Mouse (Mus musculus): ENCODE measurements around the gene Ptprd. TPM values are rescaled to one million over a fixed set of nuclear protein-coding genes. Genes with fewer than 3 reads are reported as not detected.
A peak's percentile ranks its signal among the peaks of the same experiment; 100 is the strongest.

Gene Ptprd
- polyA plus RNA-seq, 1 experiment from 2014 or later, result 46.2 TPM

DNA sequence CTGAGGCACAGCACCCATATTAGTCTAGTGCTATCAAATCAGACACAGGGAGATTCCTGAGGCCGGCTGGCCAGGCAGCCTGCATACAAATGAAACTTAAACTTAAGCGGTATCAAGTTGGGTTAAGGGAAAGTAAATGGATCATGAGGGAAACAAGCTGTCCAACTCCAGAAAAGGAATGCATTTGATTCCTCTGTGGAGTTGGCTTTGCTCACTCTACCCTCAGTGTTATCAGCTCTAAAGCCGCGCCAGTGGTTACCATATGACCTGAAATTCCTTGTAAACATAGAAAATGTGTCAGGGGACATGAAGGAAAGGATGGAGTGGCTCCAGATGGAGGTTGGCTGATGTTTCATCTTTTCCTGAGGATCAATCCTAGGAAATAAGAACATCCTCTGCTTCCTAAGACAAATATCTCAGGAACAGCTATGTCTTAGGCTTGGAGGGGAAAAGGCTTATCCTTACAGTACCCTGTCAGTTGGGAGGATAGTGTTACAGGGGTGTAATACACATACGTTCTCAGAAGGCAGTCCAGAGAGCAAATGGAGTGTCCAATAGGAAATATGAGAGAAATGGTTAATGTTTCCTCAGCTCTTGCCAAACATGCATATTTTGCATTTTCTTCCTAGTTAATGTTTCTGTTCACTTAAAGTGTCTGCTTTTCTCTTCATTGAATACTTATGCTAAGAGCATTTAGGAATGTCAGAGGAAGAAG is 697.7 kb downstream of the Ptprd start:
- 44% methylated on average over 5 of the region's 5 CpGs for WGBS
- DNase-seq (ENCODE audit: low spot score) (peak; percentile 78), ATAC-seq (ENCODE audit: low read depth) (peak; percentile 44; the same call in 1 of the 2 replicates)
- no peaks in the 10 kb centered on the region for H3K4me1 ChIP-seq (ENCODE audit: control insufficient read depth, insufficient read depth, low read length)
- no peak overlapping the region for H3K4me2 ChIP-seq (ENCODE audit: low read depth, low read length)
- no peaks in the 10 kb centered on the region for H3K9me3 ChIP-seq (ENCODE audit: control insufficient read depth, low read length)
- no peak overlapping the region for H3K9ac ChIP-seq (ENCODE audit: low read depth, low read length)
- no peaks in the 10 kb centered on the region for H3K27me3 ChIP-seq (replicated peaks; ENCODE audit: control insufficient read depth, insufficient read depth, low read length)
- no peaks in the 10 kb centered on the region for H3K36me3 ChIP-seq (ENCODE audit: control insufficient read depth, insufficient read depth, low read length)
- no peak overlapping the region for H3K4me3 ChIP-seq (ENCODE audit: low read depth, low read length)
- H3K27ac ChIP-seq (replicated peaks; ENCODE audit: low read depth, low read length), result no peak overlapping the region

DNA sequence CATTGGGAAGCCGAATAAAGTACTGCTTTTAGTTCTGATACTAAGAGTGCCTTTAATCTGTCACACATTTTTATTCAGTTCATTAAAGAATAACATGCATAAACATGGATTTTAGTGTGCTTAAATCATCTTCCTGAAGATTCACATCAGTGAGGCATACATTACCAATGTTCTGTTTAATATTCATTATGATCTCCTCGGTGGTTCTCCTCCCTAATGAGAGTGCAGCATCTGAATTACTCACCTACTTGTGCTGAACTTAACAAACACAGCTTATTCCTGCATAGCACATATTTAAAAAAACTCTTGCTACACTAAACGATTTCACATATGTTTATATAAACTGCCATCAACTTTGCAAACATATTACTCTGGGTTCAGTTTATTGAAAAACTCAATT is 698.7 kb downstream of the Ptprd start:
- Histone ChIP-seq H3K27me3 (replicated peaks; ENCODE audit: control insufficient read depth, insufficient read depth, low read length) (no peaks in the 10 kb centered on the region), H3K9me3 (ENCODE audit: control insufficient read depth, low read length) (no peaks in the 10 kb centered on the region), H3K4me3 (ENCODE audit: low read depth, low read length) (no peak overlapping the region), H3K9ac (ENCODE audit: low read depth, low read length) (no peak overlapping the region), H3K36me3 (ENCODE audit: control insufficient read depth, insufficient read depth, low read length) (no peaks in the 10 kb centered on the region), H3K27ac (replicated peaks; ENCODE audit: low read depth, low read length) (no peak overlapping the region), H3K4me1 (ENCODE audit: control insufficient read depth, insufficient read depth, low read length) (no peaks in the 10 kb centered on the region), H3K4me2 (ENCODE audit: low read depth, low read length) (no peak overlapping the region)
- WGBS, result 71% methylated on average over 3 of the region's 3 CpGs
- ATAC-seq (ENCODE audit: low read depth) (no peak), DNase-seq (ENCODE audit: low spot score) (no peak)

DNA sequence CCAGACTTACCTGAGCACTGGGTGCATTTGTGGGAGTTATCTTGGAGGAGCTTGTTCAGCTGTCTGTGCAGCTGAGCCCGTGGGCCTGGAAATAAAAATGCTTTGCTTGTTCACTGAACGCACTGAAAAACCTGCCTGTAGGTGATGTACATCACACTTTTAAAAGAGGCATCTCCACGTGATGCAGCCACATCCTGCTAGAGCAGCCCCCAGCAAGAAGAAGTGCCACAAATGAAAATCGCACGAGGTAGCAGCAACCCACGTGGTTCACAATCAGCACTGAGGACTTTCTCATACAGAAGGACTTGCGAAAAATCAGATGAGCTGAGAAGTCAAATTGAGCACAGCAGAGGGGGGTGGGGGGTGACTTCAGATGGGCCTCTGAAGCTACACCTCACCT is 757.7 kb downstream of the Ptprd start:
- Histone ChIP-seq H3K4me1 (ENCODE audit: control insufficient read depth, insufficient read depth, low read length) (no peaks in the 10 kb centered on the region), H3K36me3 (ENCODE audit: control insufficient read depth, insufficient read depth, low read length) (no peaks in the 10 kb centered on the region), H3K9me3 (ENCODE audit: control insufficient read depth, low read length) (no peaks in the 10 kb centered on the region), H3K4me3 (ENCODE audit: low read depth, low read length) (no peak overlapping the region), H3K9ac (ENCODE audit: low read depth, low read length) (no peak overlapping the region), H3K27me3 (replicated peaks; ENCODE audit: control insufficient read depth, insufficient read depth, low read length) (no peaks in the 10 kb centered on the region), H3K27ac (replicated peaks; ENCODE audit: low read depth, low read length) (no peak overlapping the region), H3K4me2 (ENCODE audit: low read depth, low read length) (no peak overlapping the region)
- ATAC-seq (ENCODE audit: low read depth) (no peak), DNase-seq (ENCODE audit: low spot score) (no peak)
- WGBS, result 78% methylated on average over 7 of the region's 7 CpGs

DNA sequence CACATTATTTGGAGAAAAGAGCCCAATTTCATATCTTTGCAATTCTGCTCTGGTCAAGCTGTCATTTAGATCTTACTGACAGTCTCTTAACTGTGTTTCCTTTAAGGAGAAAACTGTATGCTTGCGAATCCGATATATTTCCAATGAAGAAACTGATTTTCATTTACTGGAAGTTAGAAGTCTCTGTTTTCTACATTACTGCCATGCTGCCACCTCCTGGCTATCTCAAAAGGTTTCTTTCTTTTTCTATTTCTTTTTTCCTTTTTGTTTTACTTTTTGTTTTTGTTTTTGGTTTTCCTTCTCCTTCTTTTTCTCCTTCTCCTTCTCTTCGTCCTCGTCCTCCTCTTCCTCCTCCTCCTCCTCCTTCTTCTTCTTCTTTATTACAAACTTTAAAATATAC is 812.6 kb downstream of the Ptprd start:
- Histone ChIP-seq H3K27ac (replicated peaks; ENCODE audit: low read depth, low read length) (no peak overlapping the region), H3K36me3 (ENCODE audit: control insufficient read depth, insufficient read depth, low read length) (no peaks in the 10 kb centered on the region), H3K4me1 (ENCODE audit: control insufficient read depth, insufficient read depth, low read length) (no peaks in the 10 kb centered on the region), H3K9ac (ENCODE audit: low read depth, low read length) (no peak overlapping the region), H3K9me3 (ENCODE audit: control insufficient read depth, low read length) (no peaks in the 10 kb centered on the region), H3K27me3 (replicated peaks; ENCODE audit: control insufficient read depth, insufficient read depth, low read length) (no peaks in the 10 kb centered on the region), H3K4me2 (ENCODE audit: low read depth, low read length) (no peak overlapping the region), H3K4me3 (ENCODE audit: low read depth, low read length) (no peak overlapping the region)
- WGBS, result 63% methylated on average over 4 of the region's 4 CpGs
- ATAC-seq (ENCODE audit: low read depth) (no peak), DNase-seq (ENCODE audit: low spot score) (peak; percentile 25)

DNA sequence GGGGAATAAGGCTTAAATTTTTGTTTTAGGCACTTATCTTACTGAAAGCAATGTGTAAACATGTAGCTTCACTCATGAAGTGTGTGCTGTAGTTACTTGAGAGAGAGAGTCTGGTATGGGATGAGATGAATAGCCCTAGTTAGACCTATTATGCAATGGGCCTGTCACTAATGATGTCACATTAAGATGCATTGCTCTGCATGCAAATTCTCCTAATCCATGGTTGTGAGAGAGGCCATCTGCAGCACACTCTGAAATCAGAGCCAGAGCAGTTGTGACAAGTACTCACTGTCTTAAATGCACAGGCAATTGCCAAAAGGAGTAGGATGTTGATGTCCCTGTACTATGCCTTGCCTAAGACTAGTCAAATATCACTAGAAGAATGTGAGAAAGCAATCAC is 850.0 kb downstream of the Ptprd start:
- H3K9me3 ChIP-seq (ENCODE audit: control insufficient read depth, low read length), result no peaks in the 10 kb centered on the region
- H3K36me3 ChIP-seq (ENCODE audit: control insufficient read depth, insufficient read depth, low read length), result no peaks in the 10 kb centered on the region
- no peak overlapping the region for H3K4me3 ChIP-seq (ENCODE audit: low read depth, low read length)
- no peaks in the 10 kb centered on the region for H3K27me3 ChIP-seq (replicated peaks; ENCODE audit: control insufficient read depth, insufficient read depth, low read length)
- no peaks in the 10 kb centered on the region for H3K4me1 ChIP-seq (ENCODE audit: control insufficient read depth, insufficient read depth, low read length)
- no peak overlapping the region for H3K27ac ChIP-seq (replicated peaks; ENCODE audit: low read depth, low read length)
- H3K4me2 ChIP-seq (ENCODE audit: low read depth, low read length), result no peak overlapping the region
- DNase-seq (ENCODE audit: low spot score) (no peak), ATAC-seq (ENCODE audit: low read depth) (no peak)
- H3K9ac ChIP-seq (ENCODE audit: low read depth, low read length), result no peak overlapping the region

DNA sequence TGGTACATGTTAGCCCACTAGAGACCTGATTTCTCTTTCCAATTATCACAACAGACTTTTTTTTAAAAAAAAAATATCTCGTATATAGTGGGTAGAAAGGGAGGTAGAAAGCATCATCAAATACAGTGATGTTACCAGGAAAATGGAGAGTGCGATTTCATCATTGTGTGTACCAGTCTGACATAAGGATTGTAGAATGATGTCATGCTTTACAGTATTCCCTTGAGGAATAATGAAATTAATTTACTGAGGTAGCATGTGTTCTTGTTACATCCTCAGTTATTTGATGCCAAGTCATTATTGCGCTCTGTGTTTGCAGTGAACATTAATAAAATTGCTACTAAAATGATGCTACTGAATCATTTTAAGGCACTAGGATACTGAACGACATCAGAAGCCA is 884.6 kb downstream of the Ptprd start:
- H3K4me1 ChIP-seq (ENCODE audit: control insufficient read depth, insufficient read depth, low read length), result no peaks in the 10 kb centered on the region
- H3K9ac ChIP-seq (ENCODE audit: low read depth, low read length), result no peak overlapping the region
- ATAC-seq (ENCODE audit: low read depth) (peak; percentile 37; the same call in 1 of the 2 replicates), DNase-seq (ENCODE audit: low spot score) (no peak)
- H3K4me3 ChIP-seq (ENCODE audit: low read depth, low read length), result no peak overlapping the region
- no peaks in the 10 kb centered on the region; the same call in 1 of the 2 replicates for H3K9me3 ChIP-seq (ENCODE audit: control insufficient read depth, low read length)
- no peak overlapping the region for H3K4me2 ChIP-seq (ENCODE audit: low read depth, low read length)
- no peaks in the 10 kb centered on the region for H3K27me3 ChIP-seq (replicated peaks; ENCODE audit: control insufficient read depth, insufficient read depth, low read length)
- no peaks in the 10 kb centered on the region for H3K36me3 ChIP-seq (ENCODE audit: control insufficient read depth, insufficient read depth, low read length)
- 83% methylated on average over 4 of the region's 4 CpGs for WGBS
- H3K27ac ChIP-seq (replicated peaks; ENCODE audit: low read depth, low read length), result no peak overlapping the region

DNA sequence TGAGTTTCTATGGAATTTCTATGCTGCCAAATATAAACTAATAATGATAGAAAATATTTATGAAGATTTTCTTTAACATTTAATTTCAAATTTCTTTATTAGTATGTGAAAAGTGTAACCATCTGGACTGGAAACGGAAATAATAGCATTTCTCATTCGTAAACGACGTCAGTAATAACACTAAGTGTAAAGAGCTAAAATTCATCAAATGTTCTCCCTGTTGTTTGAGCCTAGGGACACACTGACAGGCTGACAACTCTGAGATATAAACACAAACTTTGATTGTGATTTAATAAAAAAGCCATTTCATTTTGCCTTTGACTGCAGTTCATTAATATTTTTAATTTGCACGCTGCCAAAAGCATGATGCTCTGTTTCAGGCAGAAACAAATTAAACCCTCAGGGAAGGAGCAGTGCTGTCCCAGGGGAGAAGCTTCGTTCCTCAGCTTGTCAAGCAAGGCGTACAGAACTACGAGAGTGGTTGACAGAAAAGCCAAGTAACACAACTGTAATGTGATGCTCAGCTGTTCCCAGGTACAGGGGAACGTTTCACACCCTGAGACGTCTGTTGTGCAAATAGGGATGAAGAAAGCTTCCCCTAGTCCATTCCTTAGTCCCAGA is 894.6 kb downstream of the Ptprd start:
- 42% methylated on average over 10 of the region's 10 CpGs for WGBS
- no peak overlapping the region for H3K4me3 ChIP-seq (ENCODE audit: low read depth, low read length)

DNA sequence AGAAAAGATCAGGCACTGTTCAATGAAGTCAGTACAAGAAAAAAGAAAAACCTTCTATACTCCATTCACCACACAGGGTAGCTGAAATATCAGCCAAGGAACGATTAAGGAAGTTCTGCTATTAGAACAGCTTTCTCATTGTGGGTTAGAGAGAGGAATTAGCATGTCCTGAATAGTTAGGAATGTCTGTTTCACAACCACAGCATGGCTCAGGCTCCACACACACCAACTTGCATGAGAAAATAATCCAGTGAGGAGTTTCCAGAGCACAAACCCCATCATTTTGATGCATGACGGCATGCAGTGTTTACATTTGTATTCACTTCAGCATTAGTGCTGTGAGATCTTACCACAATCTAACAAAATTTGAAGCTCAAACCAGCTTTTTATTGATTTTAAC is 895.1 kb downstream of the Ptprd start:
- 0 out of 2 replicates have a peak, but pooled peaks have one; percentile 50 for ATAC-seq (ENCODE audit: low read depth)

More for the DNA sequence above, 894.6 kb downstream of the Ptprd start:
- Histone ChIP-seq H3K27ac (replicated peaks; ENCODE audit: low read depth, low read length) (no peak overlapping the region), H3K9me3 (ENCODE audit: control insufficient read depth, low read length) (no peaks in the 10 kb centered on the region; the same call in 1 of the 2 replicates), H3K9ac (ENCODE audit: low read depth, low read length) (no peak overlapping the region), H3K27me3 (replicated peaks; ENCODE audit: control insufficient read depth, insufficient read depth, low read length) (no peaks in the 10 kb centered on the region), H3K36me3 (ENCODE audit: control insufficient read depth, insufficient read depth, low read length) (no peaks in the 10 kb centered on the region), H3K4me1 (ENCODE audit: control insufficient read depth, insufficient read depth, low read length) (no peaks in the 10 kb centered on the region), H3K4me2 (ENCODE audit: low read depth, low read length) (no peak overlapping the region)
- ATAC-seq (ENCODE audit: low read depth) (no peak), DNase-seq (ENCODE audit: low spot score) (peak; percentile 34)

More for the DNA sequence above, 895.1 kb downstream of the Ptprd start:
- Histone ChIP-seq H3K36me3 (ENCODE audit: control insufficient read depth, insufficient read depth, low read length) (no peaks in the 10 kb centered on the region), H3K9me3 (ENCODE audit: control insufficient read depth, low read length) (no peaks in the 10 kb centered on the region), H3K27ac (replicated peaks; ENCODE audit: low read depth, low read length) (no peak overlapping the region), H3K4me1 (ENCODE audit: control insufficient read depth, insufficient read depth, low read length) (no peaks in the 10 kb centered on the region), H3K4me3 (ENCODE audit: low read depth, low read length) (no peak overlapping the region), H3K27me3 (replicated peaks; ENCODE audit: control insufficient read depth, insufficient read depth, low read length) (no peaks in the 10 kb centered on the region), H3K9ac (ENCODE audit: low read depth, low read length) (no peak overlapping the region), H3K4me2 (ENCODE audit: low read depth, low read length) (no peak overlapping the region)
- DNase-seq (ENCODE audit: low spot score), result peak; percentile 26
- WGBS, result 56% methylated on average over 2 of the region's 2 CpGs

Data from embryonic facial prominence, embryonic 14.5 days (tissue).